Mouse (Mus musculus): ENCODE measurements at regions not wholly inside any gene's neighbourhood (a gene's known extent, or its start where the extent isn't known, plus 50 kb on each side); places are given as distances from the start of the nearest gene placed in this dataset.

DNA sequence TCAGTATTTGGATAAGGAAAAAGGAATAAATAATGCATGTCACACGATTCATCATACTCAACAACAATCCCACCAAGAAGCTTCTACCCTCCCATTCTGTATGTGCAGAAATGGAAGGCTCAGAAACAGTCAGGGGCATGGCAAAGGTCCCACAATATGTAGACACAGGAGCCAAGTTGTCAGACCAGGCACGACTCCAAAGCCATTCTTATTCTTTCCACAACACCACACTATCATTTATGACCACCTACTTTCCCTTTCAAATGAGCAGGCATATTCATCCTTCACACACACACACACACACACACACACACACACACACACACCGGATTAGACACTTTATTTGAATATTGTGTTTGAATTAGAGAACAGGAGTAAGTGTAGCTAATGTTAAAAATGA is 232.0 kb downstream of the Rab28 start:
- Histone ChIP-seq H3K9me3 (ENCODE audit: control insufficient read depth, low read length) (no peaks in the 10 kb centered on the region), H3K36me3 (ENCODE audit: control insufficient read depth, insufficient read depth, low read length) (no peaks in the 10 kb centered on the region), H3K4me1 (ENCODE audit: control insufficient read depth, insufficient read depth, low read depth, low read length) (no peaks in the 10 kb centered on the region), H3K9ac (ENCODE audit: low read depth, low read length) (no peak overlapping the region), H3K27ac (ENCODE audit: low read depth, low read length) (no peak overlapping the region), H3K4me2 (ENCODE audit: low read length) (no peak overlapping the region), H3K4me3 (ENCODE audit: low read length) (no peak overlapping the region), H3K27me3 (replicated peaks; ENCODE audit: control insufficient read depth, insufficient read depth, low read length) (no peaks in the 10 kb centered on the region)
- WGBS: 49% methylated on average over 3 of the region's 3 CpGs
- peak; percentile 82 for ATAC-seq

DNA sequence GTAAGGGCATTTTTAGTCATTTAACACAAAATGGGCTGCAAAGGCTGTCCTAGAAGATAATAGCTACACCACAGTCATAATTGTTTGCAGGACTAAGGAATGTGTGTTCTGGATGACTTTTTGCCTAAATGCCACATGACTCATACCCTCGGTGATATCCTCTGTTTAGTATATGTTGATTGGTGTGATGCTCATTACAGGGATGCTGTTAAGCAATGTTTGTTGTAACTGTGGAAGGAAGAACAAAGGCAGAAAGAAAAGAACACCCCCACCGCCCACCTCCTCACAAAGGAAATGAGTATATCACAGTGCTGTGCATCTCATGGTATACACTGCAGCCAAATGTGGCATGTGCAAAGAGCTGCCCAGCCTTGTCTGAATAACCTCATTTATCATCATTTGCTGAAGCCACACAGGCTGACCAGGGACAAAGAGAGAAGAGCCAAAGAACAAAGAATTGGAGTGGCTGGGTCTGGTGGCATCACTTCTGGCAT is 262.4 kb downstream of the Rab28 start:
- Histone ChIP-seq H3K4me3 (ENCODE audit: low read length) (no peak overlapping the region), H3K4me2 (ENCODE audit: low read length) (no peak overlapping the region), H3K9me3 (ENCODE audit: control insufficient read depth, low read length) (no peaks in the 10 kb centered on the region), H3K36me3 (ENCODE audit: control insufficient read depth, insufficient read depth, low read length) (no peaks in the 10 kb centered on the region), H3K9ac (ENCODE audit: low read depth, low read length) (no peak overlapping the region), H3K4me1 (ENCODE audit: control insufficient read depth, insufficient read depth, low read depth, low read length) (no peaks in the 10 kb centered on the region), H3K27me3 (replicated peaks; ENCODE audit: control insufficient read depth, insufficient read depth, low read length) (no peaks in the 10 kb centered on the region), H3K27ac (ENCODE audit: low read depth, low read length) (no peak overlapping the region)
- WGBS: 65% methylated on average over 2 of the region's 2 CpGs
- no peak; the same call in 1 of the 2 replicates for ATAC-seq

DNA sequence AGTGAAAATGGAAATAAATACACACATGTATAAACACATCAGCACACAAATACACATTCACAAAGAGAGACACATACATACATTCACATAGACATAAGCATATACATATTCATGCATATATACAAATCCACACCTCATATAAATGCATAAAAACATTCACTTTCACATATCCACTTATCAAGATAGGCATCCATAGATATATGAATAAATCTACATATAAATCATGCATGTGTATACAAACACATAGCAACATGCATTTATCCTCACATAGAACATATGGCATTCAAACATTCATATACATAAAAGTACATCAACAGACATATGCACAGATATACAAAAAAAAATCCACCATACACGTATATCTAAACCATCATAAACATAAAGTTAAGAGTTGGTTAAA is 266.9 kb downstream of the Rab28 start:
- H3K4me3 ChIP-seq (ENCODE audit: low read length): no peak overlapping the region
- H3K4me2 ChIP-seq (ENCODE audit: low read length): no peak overlapping the region
- H3K9me3 ChIP-seq (ENCODE audit: control insufficient read depth, low read length): no peaks in the 10 kb centered on the region
- no peak overlapping the region for H3K27ac ChIP-seq (ENCODE audit: low read depth, low read length)
- H3K36me3 ChIP-seq (ENCODE audit: control insufficient read depth, insufficient read depth, low read length): no peaks in the 10 kb centered on the region
- 93% methylated on average over 1 of the region's 1 CpGs for WGBS
- no peaks in the 10 kb centered on the region for H3K27me3 ChIP-seq (replicated peaks; ENCODE audit: control insufficient read depth, insufficient read depth, low read length)
- no peak for ATAC-seq
- no peaks in the 10 kb centered on the region for H3K4me1 ChIP-seq (ENCODE audit: control insufficient read depth, insufficient read depth, low read depth, low read length)
- no peak overlapping the region for H3K9ac ChIP-seq (ENCODE audit: low read depth, low read length)

DNA sequence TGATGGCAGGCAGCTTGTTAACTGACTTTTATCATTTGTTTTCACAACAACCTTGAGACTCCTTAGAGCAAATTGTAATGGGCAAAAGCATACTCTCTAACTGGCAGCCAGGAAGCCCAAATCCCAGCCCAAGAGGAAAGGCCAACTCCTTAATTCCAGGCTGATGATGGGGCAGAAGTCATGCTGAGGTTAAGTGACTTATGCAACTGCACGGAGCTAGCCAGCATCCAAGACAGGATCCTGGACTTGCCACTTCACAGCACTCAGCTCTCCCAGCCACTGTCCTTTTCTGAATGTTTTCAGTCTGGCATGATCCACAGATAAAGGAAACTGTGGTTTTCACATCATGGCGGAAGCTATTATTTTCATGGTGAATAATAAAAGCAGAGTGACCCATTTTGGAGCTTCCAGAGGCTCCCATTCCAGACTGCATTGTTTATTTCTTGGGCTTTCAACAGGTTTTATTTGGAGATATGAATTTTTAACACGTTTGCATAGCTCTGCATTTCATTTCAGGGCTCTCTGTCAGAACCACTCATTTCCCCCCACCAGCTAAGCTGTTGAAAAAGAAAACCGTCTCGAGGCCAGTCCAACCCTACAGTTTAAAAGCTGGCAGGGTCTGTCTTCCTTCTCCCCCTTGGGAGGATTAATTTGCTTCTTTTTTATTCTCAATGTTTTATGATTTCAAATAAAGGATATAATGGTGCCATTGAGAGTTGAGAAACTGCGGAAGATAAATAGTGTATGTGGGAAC is 288.7 kb downstream of the Rab28 start:
- ATAC-seq: no peak
- no peak overlapping the region for H3K9ac ChIP-seq (ENCODE audit: low read depth, low read length)
- H3K4me3 ChIP-seq (ENCODE audit: low read length): no peak overlapping the region
- no peaks in the 10 kb centered on the region for H3K4me1 ChIP-seq (ENCODE audit: control insufficient read depth, insufficient read depth, low read depth, low read length)
- no peaks in the 10 kb centered on the region for H3K9me3 ChIP-seq (ENCODE audit: control insufficient read depth, low read length)
- H3K27ac ChIP-seq (ENCODE audit: low read depth, low read length): no peak overlapping the region
- H3K4me2 ChIP-seq (ENCODE audit: low read length): no peak overlapping the region
- WGBS: 75% methylated on average over 6 of the region's 6 CpGs
- H3K27me3 ChIP-seq (replicated peaks; ENCODE audit: control insufficient read depth, insufficient read depth, low read length): no peaks in the 10 kb centered on the region
- H3K36me3 ChIP-seq (ENCODE audit: control insufficient read depth, insufficient read depth, low read length): no peaks in the 10 kb centered on the region

DNA sequence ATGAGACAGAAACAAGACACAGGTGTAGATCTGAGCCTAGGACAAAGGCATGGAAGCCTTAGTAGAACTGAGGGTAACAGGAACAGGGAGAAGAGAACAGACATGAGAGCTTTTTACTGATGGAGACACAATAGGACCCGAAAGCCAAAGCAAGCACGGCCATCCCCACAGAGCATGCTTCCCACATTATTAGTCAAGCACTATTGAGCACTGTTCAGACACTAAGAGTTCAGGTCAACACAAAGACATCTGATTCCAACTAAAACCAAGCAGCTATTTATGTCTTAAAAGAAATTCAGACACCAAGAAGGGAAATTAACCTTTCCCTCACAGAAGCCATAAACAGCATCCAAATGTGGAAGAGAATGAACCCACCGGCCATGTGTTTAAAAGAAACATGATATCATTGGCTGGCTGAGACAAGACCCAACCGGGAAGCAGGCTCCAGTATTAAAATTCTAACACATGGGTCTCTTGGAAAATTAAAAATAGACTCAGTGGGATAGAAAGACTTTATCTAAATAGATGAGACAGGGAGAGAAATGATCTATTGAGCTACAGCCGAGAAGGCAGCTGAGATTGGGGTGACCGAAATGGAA is 298.8 kb downstream of the Rab28 start:
- ATAC-seq: no peak
- Histone ChIP-seq H3K27me3 (replicated peaks; ENCODE audit: control insufficient read depth, insufficient read depth, low read length) (no peaks in the 10 kb centered on the region), H3K36me3 (ENCODE audit: control insufficient read depth, insufficient read depth, low read length) (no peaks in the 10 kb centered on the region), H3K27ac (ENCODE audit: low read depth, low read length) (no peak overlapping the region), H3K4me3 (ENCODE audit: low read length) (no peak overlapping the region), H3K4me1 (ENCODE audit: control insufficient read depth, insufficient read depth, low read depth, low read length) (no peaks in the 10 kb centered on the region), H3K9me3 (ENCODE audit: control insufficient read depth, low read length) (no peaks in the 10 kb centered on the region), H3K9ac (ENCODE audit: low read depth, low read length) (no peak overlapping the region), H3K4me2 (ENCODE audit: low read length) (no peak overlapping the region)
- WGBS: 75% methylated on average over 6 of the region's 6 CpGs

DNA sequence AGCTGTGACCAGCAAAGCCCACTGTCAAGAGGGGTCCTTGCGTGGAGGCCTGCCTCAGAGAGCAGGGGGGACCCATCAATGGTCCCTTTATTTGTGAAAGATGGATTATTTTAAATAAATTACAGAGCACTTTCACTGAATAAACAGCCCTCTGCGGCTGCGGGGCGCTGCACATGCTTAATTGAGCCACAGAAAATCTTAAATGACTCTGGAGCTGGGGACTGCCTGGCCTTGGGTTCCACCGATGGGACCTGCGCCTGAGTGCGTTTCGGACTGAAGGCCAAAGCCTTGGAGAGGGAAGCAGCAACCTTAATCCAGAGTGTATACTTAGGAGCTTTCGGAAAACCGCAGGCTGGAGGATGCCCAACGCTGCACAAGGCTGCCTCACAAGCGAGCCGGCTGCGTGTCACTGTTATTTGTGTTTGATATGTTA is 315.1 kb downstream of the Rab28 start:
- H3K4me3 ChIP-seq (ENCODE audit: low read length): no peak overlapping the region
- no peaks in the 10 kb centered on the region for H3K27me3 ChIP-seq (replicated peaks; ENCODE audit: control insufficient read depth, insufficient read depth, low read length)
- no peak for ATAC-seq
- H3K9me3 ChIP-seq (ENCODE audit: control insufficient read depth, low read length): no peaks in the 10 kb centered on the region
- H3K4me1 ChIP-seq (ENCODE audit: control insufficient read depth, insufficient read depth, low read depth, low read length): no peaks in the 10 kb centered on the region
- H3K36me3 ChIP-seq (ENCODE audit: control insufficient read depth, insufficient read depth, low read length): no peaks in the 10 kb centered on the region
- 0 out of 2 replicates have a peak overlapping the region, but pooled peaks have one; percentile 3 for H3K4me2 ChIP-seq (ENCODE audit: low read length)
- no peak overlapping the region for H3K27ac ChIP-seq (ENCODE audit: low read depth, low read length)
- WGBS: 71% methylated on average over 14 of the region's 14 CpGs
- H3K9ac ChIP-seq (ENCODE audit: low read depth, low read length): no peak overlapping the region

DNA sequence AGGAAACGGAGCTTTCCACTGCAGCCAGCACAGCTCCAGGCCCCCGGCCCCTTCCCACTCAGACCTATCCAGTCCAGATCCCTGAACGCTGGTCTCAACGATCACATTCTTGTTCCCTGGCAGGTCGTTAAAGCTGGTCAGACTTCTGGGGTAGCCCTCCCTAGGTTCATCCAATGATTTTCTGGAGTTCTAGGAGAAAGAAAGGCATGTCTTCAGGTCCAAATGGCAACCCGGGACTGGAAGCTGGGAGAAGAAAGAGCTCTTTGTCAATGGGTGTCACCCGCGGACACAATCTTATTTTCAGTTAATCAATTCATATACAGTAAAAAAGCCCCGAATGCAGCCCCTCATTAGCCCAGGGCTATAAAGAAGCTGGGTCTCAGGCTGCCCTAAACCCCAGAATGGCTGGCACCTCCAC is 315.8 kb downstream of the Rab28 start:
- H3K4me1 ChIP-seq (ENCODE audit: control insufficient read depth, insufficient read depth, low read depth, low read length): no peaks in the 10 kb centered on the region
- no peak overlapping the region for H3K27ac ChIP-seq (ENCODE audit: low read depth, low read length)
- WGBS: 62% methylated on average over 9 of the region's 9 CpGs
- no peak overlapping the region for H3K4me3 ChIP-seq (ENCODE audit: low read length)
- H3K9ac ChIP-seq (ENCODE audit: low read depth, low read length): no peak overlapping the region
- no peaks in the 10 kb centered on the region for H3K9me3 ChIP-seq (ENCODE audit: control insufficient read depth, low read length)
- ATAC-seq: no peak
- H3K4me2 ChIP-seq (ENCODE audit: low read length): no peak overlapping the region
- H3K27me3 ChIP-seq (replicated peaks; ENCODE audit: control insufficient read depth, insufficient read depth, low read length): no peaks in the 10 kb centered on the region
- no peaks in the 10 kb centered on the region for H3K36me3 ChIP-seq (ENCODE audit: control insufficient read depth, insufficient read depth, low read length)

DNA sequence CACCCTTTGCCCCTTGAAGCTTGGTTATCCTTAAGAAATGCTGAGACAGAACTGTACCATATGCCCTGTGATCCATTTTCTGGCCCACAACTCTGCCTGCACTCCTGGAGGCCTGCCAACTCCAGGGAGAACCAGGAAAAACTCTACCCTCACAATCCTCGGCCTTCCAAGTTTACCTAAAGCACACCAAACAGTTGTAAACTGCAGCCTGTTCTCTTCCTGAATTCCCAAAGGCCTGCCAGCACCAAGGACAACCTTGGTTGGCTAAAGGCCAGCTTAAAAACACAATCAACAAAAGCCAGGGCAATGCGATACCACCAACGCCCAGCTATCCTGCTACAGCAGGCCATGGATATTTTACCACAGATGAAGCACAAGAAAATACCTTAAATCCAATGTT is 334.5 kb downstream of the Rab28 start:
- Histone ChIP-seq H3K9ac (ENCODE audit: low read depth, low read length) (no peak overlapping the region), H3K4me2 (ENCODE audit: low read length) (no peak overlapping the region), H3K9me3 (ENCODE audit: control insufficient read depth, low read length) (no peaks in the 10 kb centered on the region), H3K4me3 (ENCODE audit: low read length) (no peak overlapping the region), H3K4me1 (ENCODE audit: control insufficient read depth, insufficient read depth, low read depth, low read length) (no peaks in the 10 kb centered on the region), H3K36me3 (ENCODE audit: control insufficient read depth, insufficient read depth, low read length) (no peaks in the 10 kb centered on the region), H3K27ac (ENCODE audit: low read depth, low read length) (no peak overlapping the region), H3K27me3 (replicated peaks; ENCODE audit: control insufficient read depth, insufficient read depth, low read length) (no peaks in the 10 kb centered on the region)
- WGBS: 81% methylated on average over 3 of the region's 3 CpGs
- no peak for ATAC-seq

DNA sequence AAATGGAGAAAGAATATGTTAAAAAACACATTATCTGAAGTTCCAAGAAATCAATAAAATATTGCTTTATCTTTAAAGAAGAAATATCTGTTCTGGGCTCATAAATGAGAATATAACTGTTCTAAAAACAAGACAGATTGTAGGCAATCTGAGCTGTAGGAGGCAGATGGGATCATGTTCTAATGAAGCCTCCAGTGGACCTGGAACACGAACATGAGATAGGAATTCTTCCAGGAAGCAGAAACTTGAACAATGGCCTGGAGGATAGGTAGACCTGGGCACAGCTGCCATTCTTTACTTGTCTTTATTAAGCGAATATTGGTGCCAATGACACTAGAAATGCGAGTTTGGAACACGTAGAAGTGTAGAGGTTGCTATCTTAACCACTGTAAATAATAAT is 336.5 kb downstream of the Rab28 start:
- no peaks in the 10 kb centered on the region for H3K27me3 ChIP-seq (replicated peaks; ENCODE audit: control insufficient read depth, insufficient read depth, low read length)
- no peaks in the 10 kb centered on the region for H3K9me3 ChIP-seq (ENCODE audit: control insufficient read depth, low read length)
- no peak for ATAC-seq
- no peak overlapping the region for H3K27ac ChIP-seq (ENCODE audit: low read depth, low read length)
- no peaks in the 10 kb centered on the region for H3K36me3 ChIP-seq (ENCODE audit: control insufficient read depth, insufficient read depth, low read length)
- no peak overlapping the region for H3K4me3 ChIP-seq (ENCODE audit: low read length)
- 86% methylated on average over 4 of the region's 4 CpGs for WGBS
- H3K9ac ChIP-seq (ENCODE audit: low read depth, low read length): no peak overlapping the region
- no peak overlapping the region for H3K4me2 ChIP-seq (ENCODE audit: low read length)
- no peaks in the 10 kb centered on the region for H3K4me1 ChIP-seq (ENCODE audit: control insufficient read depth, insufficient read depth, low read depth, low read length)
